Mouse (Mus musculus) thymus, postnatal 10 days (tissue): ENCODE data around the gene Mllt11.

Source experiments
- DNase-seq, 2 experiments: peaks; one replicate each; pipeline ENCODE4 v3.0.0; 2021; ENCODE audit warnings: low spot score in 2 of 2

The Mllt11 gene

GRCm38 (mm10) chr3:95173256-95173949 is 58.6 kb downstream of the Mllt11 start:
- DNase-seq = no peak

- DNase-seq = no peak
Measured at GRCm38 (mm10) chr3:95172526-95173255, 59.3 kb downstream of the Mllt11 start.

GRCm38 (mm10) chr3:95171105-95171504 is 60.9 kb downstream of the Mllt11 start:
- DNase-seq = no peak

- no peak for DNase-seq
Measured at GRCm38 (mm10) chr3:95169996-95170395, 62.0 kb downstream of the Mllt11 start.
